Mouse (Mus musculus): ENCODE measurements around the gene Rin2. TPM values are rescaled to one million over a fixed set of nuclear protein-coding genes. Genes with fewer than 3 reads are reported as not detected.

Gene Rin2
- total and polyA plus RNA-seq, 2 experiments from 2014 or later = 13.1 to 16.8 TPM

GRCm38 (mm10) chr2:145699414-145700071, 24.5 kb downstream of the Rin2 start:
- 35% methylated on average over 6 of the region's 6 CpGs for WGBS

GRCm38 (mm10) chr2:145700237-145700985, 25.4 kb downstream of the Rin2 start:
- no peak overlapping the region for H3K4me3 ChIP-seq (ENCODE audit: low read depth, low read length)
- H3K36me3 ChIP-seq (replicated peaks; ENCODE audit: control insufficient read depth, insufficient read depth, low read length) = no peaks in the 10 kb centered on the region
- ATAC-seq (ENCODE audit: insufficient read depth, low read depth) (no peak), DNase-seq (ENCODE audit: low spot score) (no peak)
- no peak overlapping the region for H3K27ac ChIP-seq (ENCODE audit: low read depth)
- H3K9me3 ChIP-seq (replicated peaks; ENCODE audit: control insufficient read depth, low read length) = no peaks in the 10 kb centered on the region
- 66% methylated on average over 8 of the region's 8 CpGs for WGBS
- TF ChIP-seq CTCF (IDR thresholded peaks at IDR 0.05; ENCODE audit: low read depth) (no peak), EP300 (IDR thresholded peaks at IDR 0.05; ENCODE audit: low read depth) (no peak)
- no peaks in the 10 kb centered on the region for H3K27me3 ChIP-seq (ENCODE audit: control insufficient read depth, insufficient read depth, low read length)
- no peak overlapping the region for H3K9ac ChIP-seq (replicated peaks; ENCODE audit: low read depth, low read length)
- H3K4me2 ChIP-seq (ENCODE audit: low read depth, low read length) = no peak overlapping the region
- no peaks in the 10 kb centered on the region for H3K4me1 ChIP-seq (ENCODE audit: control insufficient read depth, insufficient read depth)

More at GRCm38 (mm10) chr2:145699414-145700071, 24.5 kb downstream of the Rin2 start:
- ATAC-seq (ENCODE audit: insufficient read depth, low read depth) (peak; percentile 75), DNase-seq (ENCODE audit: low spot score) (peak; percentile 74)
- TF ChIP-seq CTCF (IDR thresholded peaks at IDR 0.05; ENCODE audit: low read depth) (peak; percentile 83), EP300 (IDR thresholded peaks at IDR 0.05; ENCODE audit: low read depth) (no peak)
- H3K27ac ChIP-seq (ENCODE audit: low read depth) = no peak overlapping the region
- H3K27me3 ChIP-seq (ENCODE audit: control insufficient read depth, insufficient read depth, low read length) = no peaks in the 10 kb centered on the region
- no peak overlapping the region for H3K4me2 ChIP-seq (ENCODE audit: low read depth, low read length)
- H3K4me3 ChIP-seq (ENCODE audit: low read depth, low read length) = no peak overlapping the region
- H3K9me3 ChIP-seq (replicated peaks; ENCODE audit: control insufficient read depth, low read length) = no peaks in the 10 kb centered on the region
- no peaks in the 10 kb centered on the region for H3K36me3 ChIP-seq (replicated peaks; ENCODE audit: control insufficient read depth, insufficient read depth, low read length)
- no peak overlapping the region for H3K9ac ChIP-seq (replicated peaks; ENCODE audit: low read depth, low read length)
- H3K4me1 ChIP-seq (ENCODE audit: control insufficient read depth, insufficient read depth) = no peaks in the 10 kb centered on the region

GRCm38 (mm10) chr2:145701605-145702335, 26.8 kb downstream of the Rin2 start:
- TF ChIP-seq CTCF (IDR thresholded peaks at IDR 0.05; ENCODE audit: low read depth) = no peak
- TF ChIP-seq EP300 (IDR thresholded peaks at IDR 0.05; ENCODE audit: low read depth) = no peak
- Histone ChIP-seq H3K4me1 (ENCODE audit: control insufficient read depth, insufficient read depth) (no peaks in the 10 kb centered on the region), H3K27me3 (ENCODE audit: control insufficient read depth, insufficient read depth, low read length) (no peaks in the 10 kb centered on the region), H3K27ac (ENCODE audit: low read depth) (no peak overlapping the region), H3K4me2 (ENCODE audit: low read depth, low read length) (no peak overlapping the region), H3K36me3 (replicated peaks; ENCODE audit: control insufficient read depth, insufficient read depth, low read length) (no peaks in the 10 kb centered on the region), H3K4me3 (ENCODE audit: low read depth, low read length) (no peak overlapping the region), H3K9ac (replicated peaks; ENCODE audit: low read depth, low read length) (no peak overlapping the region), H3K9me3 (replicated peaks; ENCODE audit: control insufficient read depth, low read length) (no peaks in the 10 kb centered on the region)
- no peak for DNase-seq (ENCODE audit: low spot score)
- ATAC-seq (ENCODE audit: insufficient read depth, low read depth) = no peak
- WGBS = 66% methylated on average over 12 of the region's 12 CpGs

DNA sequence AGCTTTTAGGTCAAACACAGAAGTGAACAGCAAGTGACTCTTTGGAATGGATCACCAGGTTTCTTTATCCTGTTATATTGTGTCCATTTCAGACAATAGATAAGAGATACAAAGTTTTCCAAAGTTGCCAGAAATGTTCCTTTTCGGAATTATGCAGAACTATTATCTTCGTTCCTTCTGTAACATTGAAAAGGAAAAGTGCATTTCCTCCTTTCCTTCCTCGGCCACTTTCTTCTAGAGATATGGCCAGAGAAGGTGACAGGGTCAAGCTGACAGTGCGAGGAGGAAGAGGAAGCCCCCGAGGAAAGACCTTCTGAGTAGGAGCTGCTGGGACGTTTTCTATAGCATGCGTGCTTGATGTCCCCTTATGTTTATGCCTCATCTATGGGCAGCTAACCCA, 29.7 kb downstream of the Rin2 start:
- 76% methylated on average over 7 of the region's 7 CpGs for WGBS
- no peak for ATAC-seq (ENCODE audit: insufficient read depth, low read depth)
- Histone ChIP-seq H3K4me2 (ENCODE audit: low read depth, low read length) (no peak overlapping the region), H3K36me3 (replicated peaks; ENCODE audit: control insufficient read depth, insufficient read depth, low read length) (no peaks in the 10 kb centered on the region), H3K27ac (ENCODE audit: low read depth) (no peak overlapping the region), H3K9me3 (replicated peaks; ENCODE audit: control insufficient read depth, low read length) (no peaks in the 10 kb centered on the region), H3K9ac (replicated peaks; ENCODE audit: low read depth, low read length) (no peak overlapping the region), H3K27me3 (ENCODE audit: control insufficient read depth, insufficient read depth, low read length) (no peaks in the 10 kb centered on the region), H3K4me1 (ENCODE audit: control insufficient read depth, insufficient read depth) (no peaks in the 10 kb centered on the region), H3K4me3 (ENCODE audit: low read depth, low read length) (no peak overlapping the region)
- TF ChIP-seq CTCF (IDR thresholded peaks at IDR 0.05; ENCODE audit: low read depth) (no peak), EP300 (IDR thresholded peaks at IDR 0.05; ENCODE audit: low read depth) (no peak)
- DNase-seq (ENCODE audit: low spot score) = no peak

DNA sequence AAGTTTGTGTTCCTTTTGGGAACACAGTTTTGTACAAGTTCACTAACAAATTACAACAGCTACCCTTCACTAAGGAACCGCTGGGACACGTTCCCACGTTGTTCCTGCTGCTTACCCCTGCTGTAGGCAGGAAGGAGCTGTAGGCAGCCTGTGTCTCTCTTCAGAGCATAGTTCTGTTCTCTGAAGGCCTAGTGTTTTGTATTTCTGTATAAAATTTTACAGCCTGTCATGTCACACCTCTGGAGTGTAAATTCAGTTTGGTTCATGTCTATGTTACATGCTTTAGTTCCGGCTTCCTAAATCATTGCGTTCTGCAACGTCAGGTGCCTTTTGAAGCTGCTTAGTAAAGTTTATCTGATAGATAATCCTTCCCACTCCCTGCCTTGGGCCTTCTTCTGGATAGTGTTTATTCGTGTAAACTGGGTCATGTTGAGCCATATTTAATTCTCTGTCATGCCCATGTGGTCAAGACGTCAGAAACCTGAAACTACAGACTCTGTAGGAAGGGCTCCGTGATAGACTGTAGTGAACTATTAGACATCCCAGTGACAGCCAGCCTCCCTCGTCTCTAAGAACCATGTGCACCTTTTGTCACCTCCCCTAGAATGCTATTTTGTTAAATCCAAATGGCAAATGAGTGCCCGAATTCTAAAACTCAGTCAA, 34.8 kb downstream of the Rin2 start:
- Histone ChIP-seq H3K4me2 (ENCODE audit: low read depth, low read length) (no peak overlapping the region), H3K36me3 (replicated peaks; ENCODE audit: control insufficient read depth, insufficient read depth, low read length) (0 out of 2 replicates have a peak, but pooled peaks cover 9% of the 10 kb centered on the region)
- ATAC-seq (ENCODE audit: insufficient read depth, low read depth) = no peak

More for the DNA sequence above, 34.8 kb downstream of the Rin2 start:
- Histone ChIP-seq H3K27ac (ENCODE audit: low read depth) (no peak overlapping the region), H3K27me3 (ENCODE audit: control insufficient read depth, insufficient read depth, low read length) (no peaks in the 10 kb centered on the region), H3K9ac (replicated peaks; ENCODE audit: low read depth, low read length) (no peak overlapping the region), H3K9me3 (replicated peaks; ENCODE audit: control insufficient read depth, low read length) (no peaks in the 10 kb centered on the region), H3K4me3 (ENCODE audit: low read depth, low read length) (no peak overlapping the region), H3K4me1 (ENCODE audit: control insufficient read depth, insufficient read depth) (no peaks in the 10 kb centered on the region)
- DNase-seq (ENCODE audit: low spot score) = no peak
- TF ChIP-seq EP300 (IDR thresholded peaks at IDR 0.05; ENCODE audit: low read depth) = no peak
- TF ChIP-seq CTCF (IDR thresholded peaks at IDR 0.05; ENCODE audit: low read depth) = no peak
- 78% methylated on average over 11 of the region's 11 CpGs for WGBS
